Mouse (Mus musculus) CD4-positive, CD25-positive, alpha-beta regulatory T cell, adult 2 months (primary cell): ENCODE measurements around the gene Fam50a.

Experiments
- DNase-seq: peaks from one replicate; pipeline ENCODE4 v3.0.0-alpha.2; 2012; ENCODE audit warnings: low read depth, low spot score

The Fam50a gene

GRCm38 (mm10) chrX:74312540-74313464, at the start of gene Fam50a:
Fam50a (plus strand) TSS chrX:74313033.
- DNase-seq, result peak; percentile 94

GRCm38 (mm10) chrX:74269736-74270061, 43.1 kb upstream of the Fam50a start:
- DNase-seq, result no peak

- DNase-seq, result peak; percentile 97
Observed at GRCm38 (mm10) chrX:74270062-74270901, 42.6 kb upstream of the Fam50a start, which contains the start of gene Rpl10. Rpl10 (plus strand) TSS chrX:74270812.

GRCm38 (mm10) chrX:74270902-74271551, 41.8 kb upstream of the Fam50a start:
- DNase-seq, result peak; percentile 51

- DNase-seq, result no peak
Observed at GRCm38 (mm10) chrX:74273422-74274322, 39.2 kb upstream of the Fam50a start.

GRCm38 (mm10) chrX:74277916-74278315, 34.9 kb upstream of the Fam50a start:
- no peak for DNase-seq

- DNase-seq, result no peak
Observed at GRCm38 (mm10) chrX:74281041-74281731, 31.6 kb upstream of the Fam50a start.

GRCm38 (mm10) chrX:74281732-74282394, 31.0 kb upstream of the Fam50a start, which contains the start of the genes Taz and Dnase1l1:
Taz (plus strand) TSS chrX:74281912.
Dnase1l1 (minus strand) TSS chrX:74282337.
- peak; percentile 68 for DNase-seq

GRCm38 (mm10) chrX:74282395-74283091, 30.3 kb upstream of the Fam50a start:
- DNase-seq, result peak; percentile 92

- DNase-seq, result peak; percentile 13
Observed at GRCm38 (mm10) chrX:74283092-74283437, 29.8 kb upstream of the Fam50a start.

GRCm38 (mm10) chrX:74293431-74293830, 19.4 kb upstream of the Fam50a start:
- no peak for DNase-seq

GRCm38 (mm10) chrX:74296538-74297448, 16.0 kb upstream of the Fam50a start, which contains the start of gene Atp6ap1:
Atp6ap1 (plus strand) TSS chrX:74297097.
- DNase-seq, result peak; percentile 94

- DNase-seq, result no peak
Observed at GRCm38 (mm10) chrX:74298348-74298747, 14.5 kb upstream of the Fam50a start.

- no peak for DNase-seq
Observed at GRCm38 (mm10) chrX:74299721-74300120, 13.1 kb upstream of the Fam50a start.

- DNase-seq, result peak; percentile 89
Observed at GRCm38 (mm10) chrX:74304867-74305700, 7.7 kb upstream of the Fam50a start, which contains the start of gene Gdi1. Gdi1 (plus strand) TSS chrX:74304998.

GRCm38 (mm10) chrX:74328725-74329161, 15.9 kb downstream of the Fam50a start, which contains the start of gene Plxna3:
Plxna3 (plus strand) TSS chrX:74329066.
- peak; percentile 71 for DNase-seq

- DNase-seq, result peak; percentile 8
Observed at GRCm38 (mm10) chrX:74329215-74329671, 16.4 kb downstream of the Fam50a start.
